Mouse (Mus musculus) kidney, postnatal 14 days (tissue): Measurements from ENCODE around the gene Hsp90ab1.

Experiments
- DNase-seq: peaks from one replicate; pipeline ENCODE4 v3.0.0; 2022; ENCODE audit warnings: mixed read lengths

Hsp90ab1 gene

DNA sequence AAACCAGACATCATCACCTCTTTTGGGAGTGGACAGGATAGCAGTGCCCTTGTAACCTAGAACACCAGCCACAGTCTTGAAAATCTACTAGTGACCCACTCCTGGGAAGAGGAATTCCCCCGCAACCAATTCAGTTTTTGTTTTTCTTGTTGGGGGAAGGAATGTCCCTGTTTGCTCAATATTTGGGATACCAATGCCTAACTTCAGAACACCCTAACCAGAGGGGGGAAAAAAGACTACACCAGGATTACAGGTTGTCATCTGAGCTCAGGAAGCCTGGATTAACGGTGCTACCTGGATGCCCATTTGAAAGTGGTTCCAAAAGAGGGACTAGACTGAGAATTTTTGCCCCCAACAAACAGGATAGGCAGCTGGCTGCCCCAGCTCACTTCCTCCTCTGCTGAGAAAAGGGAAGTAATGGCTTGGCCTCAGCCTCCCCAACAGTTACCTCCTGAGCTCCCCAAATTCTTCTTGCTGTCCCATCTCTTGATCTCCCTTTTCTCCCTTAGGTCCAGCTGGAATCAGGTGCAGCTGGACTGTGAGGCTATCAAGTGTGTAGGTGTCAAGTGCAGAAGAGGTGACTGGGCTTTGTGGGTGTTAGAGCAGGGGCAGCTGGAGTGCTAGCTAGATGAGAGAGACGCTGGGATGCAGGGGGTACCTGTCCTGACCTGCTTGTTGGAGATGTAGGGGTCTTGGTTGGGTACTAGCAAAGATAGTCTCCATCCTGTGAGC lies 16.4 kb downstream of the Hsp90ab1 start:
- no peak for DNase-seq

DNA sequence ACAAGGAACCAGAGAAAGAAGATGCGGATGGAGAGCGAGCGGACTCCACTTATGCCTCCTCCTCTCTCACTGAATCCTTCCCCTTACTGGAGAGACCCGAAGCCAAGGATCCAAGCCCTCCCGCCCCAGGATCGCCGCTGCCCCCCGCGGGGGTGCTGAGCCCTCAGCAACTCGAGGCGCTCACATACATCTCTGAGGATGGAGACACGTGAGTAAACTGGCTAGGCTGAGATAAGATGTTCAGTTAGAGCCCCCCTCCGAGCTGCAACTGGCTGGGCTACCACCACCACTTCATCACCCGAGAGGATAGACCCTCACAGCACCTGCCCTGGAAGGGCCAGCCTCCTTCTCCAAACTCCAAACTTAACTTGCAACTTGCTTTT lies 17.0 kb downstream of the Hsp90ab1 start:
- no peak for DNase-seq

DNA sequence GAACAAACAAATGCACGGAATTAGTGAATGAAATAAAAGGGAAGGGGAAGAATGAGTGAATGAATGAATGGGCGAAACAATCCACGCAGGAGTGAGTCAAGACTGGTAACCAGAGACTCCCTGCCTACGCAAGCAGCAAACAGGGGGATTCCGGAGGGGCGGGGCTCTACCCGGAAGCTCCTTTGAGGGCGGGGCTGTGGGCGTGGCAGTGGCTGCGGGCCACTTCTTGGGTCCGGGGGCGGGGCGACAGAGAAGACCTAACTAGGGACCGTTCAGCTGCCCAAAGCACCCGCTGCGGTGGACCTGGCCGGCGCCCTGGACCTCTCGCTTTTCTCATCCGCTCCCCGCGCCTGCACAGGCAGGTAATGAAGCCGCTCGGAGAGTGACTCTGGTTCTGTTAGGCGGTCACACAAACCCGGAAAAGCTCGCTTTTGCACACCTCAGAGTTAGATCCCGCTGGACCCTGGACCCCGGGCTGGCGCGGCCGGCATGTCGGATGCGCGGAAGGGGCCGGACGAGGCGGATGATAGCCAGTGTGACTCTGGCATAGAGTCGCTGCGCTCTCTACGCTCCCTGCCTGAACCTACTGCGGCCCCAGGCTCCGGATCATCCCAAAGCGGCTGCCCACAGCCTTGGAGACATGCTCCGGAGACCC lies 17.5 kb downstream of the Hsp90ab1 start, which contains the start of gene Nfkbie:
Nfkbie (plus strand) TSS at position 252 of the 655 bp plus-strand sequence.
- DNase-seq: peak; percentile 98

DNA sequence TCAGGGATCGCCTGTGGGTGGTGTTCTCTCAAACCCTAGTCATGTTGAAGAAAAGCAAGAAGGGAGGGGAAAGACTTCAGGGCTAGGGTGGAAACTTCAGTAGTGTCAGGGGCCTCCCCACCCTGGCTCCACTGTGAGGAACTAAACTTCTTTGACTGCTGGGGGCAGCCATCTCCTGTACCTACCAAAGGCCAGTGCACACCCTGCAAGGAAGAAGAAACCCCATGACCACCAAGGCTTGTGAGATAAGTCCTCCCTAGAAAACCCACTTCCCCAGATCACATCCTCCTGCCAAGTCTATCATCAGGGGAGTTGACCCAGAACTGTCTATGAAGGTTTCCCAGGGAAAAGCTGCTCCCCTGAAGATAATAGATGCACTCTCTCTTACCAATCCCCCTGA lies 18.7 kb downstream of the Hsp90ab1 start:
- DNase-seq: no peak

DNA sequence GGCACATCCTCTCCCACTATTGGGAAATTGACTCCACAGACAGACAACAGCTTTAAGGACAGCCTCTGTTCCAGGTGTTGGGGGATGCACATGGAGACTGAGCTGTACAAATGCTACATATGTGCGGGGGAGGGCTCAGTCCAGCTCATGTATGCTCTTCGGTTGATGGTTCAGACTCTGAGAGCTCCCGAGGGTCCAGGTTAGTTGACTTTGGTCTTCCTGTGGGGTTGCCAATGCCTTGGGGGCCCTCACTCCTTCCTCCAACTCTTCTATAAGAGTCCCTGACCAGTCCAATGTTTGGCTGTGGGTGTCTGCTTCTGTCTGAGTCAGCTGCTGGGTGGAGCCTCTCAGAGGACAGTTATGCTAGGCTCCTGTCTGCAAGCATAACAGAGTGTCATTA lies 20.0 kb downstream of the Hsp90ab1 start:
- DNase-seq: no peak

DNA sequence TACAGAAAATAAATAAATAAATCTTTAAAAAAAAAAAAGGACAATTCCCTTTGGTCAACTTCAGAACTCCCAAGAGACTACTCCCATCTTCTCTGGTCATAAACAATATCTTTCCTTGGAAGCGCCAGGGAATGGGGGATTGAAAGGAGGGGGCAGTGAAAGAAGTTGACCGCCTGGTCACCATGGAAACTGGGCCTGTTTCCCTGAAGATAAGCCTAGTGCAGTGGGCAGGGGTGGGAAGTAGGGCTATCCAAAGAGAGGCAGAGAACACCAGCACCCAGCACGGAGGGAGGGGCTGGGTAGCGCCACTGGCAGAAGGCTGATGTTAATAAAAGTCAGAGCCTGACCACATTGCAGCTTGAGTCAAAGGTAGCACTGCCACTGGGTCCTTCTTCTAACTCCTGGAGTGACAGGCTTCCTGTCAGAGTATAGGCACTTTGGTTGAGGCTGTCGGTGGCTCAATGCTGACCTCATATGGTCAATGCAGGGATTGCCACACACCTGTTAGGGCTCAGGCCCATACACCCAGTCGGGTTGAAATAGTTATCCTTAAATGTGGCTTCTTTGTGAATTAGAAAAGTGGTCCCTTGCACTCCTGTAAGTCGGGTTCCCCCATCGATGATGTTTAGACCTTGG lies 21.1 kb downstream of the Hsp90ab1 start:
- DNase-seq: peak; percentile 86

DNA sequence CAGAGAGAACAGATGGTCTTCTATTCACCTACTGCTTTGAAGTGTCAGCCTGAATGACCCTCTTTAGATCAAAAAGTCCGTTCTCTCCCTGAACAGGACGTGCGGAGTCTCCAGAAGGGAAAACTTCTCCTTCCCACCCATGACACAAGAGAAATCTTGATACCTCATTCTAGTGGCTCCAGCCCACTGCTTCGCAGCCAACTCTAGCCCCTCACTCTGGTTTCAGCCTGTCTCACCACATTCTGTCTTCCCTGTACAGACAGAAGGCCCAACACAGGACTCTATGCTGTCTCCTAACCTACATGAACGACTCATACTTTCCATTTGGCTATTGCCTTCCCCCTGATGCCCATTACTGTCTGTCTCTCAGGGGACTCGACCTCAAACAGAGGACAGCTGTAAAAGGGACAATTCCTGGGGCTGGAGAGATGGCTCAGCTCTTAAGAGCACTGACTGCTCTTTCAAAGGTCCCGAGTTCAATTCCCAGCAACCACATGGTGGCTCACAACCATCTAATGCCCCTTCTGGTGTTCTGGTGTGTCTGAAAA lies 21.7 kb downstream of the Hsp90ab1 start:
- no peak for DNase-seq

DNA sequence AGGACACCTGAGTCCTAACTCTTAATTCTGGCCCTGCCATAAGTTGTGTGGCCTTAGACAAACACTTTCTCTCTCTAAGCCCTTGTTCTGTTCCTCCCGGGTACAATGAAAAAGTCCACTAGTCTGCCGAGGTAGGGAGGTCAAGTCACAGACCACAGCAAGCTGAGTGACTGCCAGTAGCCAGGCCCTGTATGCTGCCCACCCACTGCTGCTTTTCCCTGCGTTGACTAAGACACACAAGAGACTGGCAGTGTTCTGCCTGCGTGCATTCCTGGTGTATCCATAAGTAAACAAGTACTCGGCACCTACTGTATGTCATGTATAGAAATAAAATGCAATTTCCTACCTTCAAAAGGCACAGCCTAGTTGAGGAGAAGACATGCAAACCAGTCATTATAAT lies 22.8 kb downstream of the Hsp90ab1 start:
- DNase-seq: no peak

DNA sequence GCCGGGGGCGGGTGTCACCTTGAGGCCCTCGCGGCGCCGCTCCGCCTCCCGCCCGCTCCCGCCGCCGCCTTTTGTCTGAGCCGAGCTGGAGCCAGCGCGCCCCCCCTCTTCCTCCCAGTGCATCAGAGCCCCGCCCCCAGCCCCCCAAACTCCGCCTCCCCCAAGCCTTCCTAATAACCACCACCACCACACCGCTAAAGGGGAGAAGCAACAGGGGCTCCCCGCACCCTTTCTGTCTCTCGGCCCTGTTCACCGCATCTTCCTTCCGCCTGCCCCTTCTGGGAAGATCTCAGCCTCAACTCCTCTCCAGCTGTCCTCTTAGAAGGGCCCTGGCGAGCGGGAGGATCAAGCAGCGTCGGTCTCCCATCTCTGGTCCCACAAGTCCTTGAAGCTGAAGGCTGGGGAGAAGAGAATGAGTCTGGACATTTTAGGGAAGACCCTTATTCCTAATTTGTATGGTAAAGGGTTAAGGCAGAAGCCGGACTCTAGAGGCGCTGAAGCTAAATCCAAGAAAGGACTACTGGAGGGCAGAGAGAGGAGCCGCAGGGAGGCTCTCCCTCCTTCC lies 23.4 kb downstream of the Hsp90ab1 start, which contains the start of gene Tmem151b:
Tmem151b (minus strand) TSS at position 61 of the 565 bp plus-strand sequence.
- no peak for DNase-seq

DNA sequence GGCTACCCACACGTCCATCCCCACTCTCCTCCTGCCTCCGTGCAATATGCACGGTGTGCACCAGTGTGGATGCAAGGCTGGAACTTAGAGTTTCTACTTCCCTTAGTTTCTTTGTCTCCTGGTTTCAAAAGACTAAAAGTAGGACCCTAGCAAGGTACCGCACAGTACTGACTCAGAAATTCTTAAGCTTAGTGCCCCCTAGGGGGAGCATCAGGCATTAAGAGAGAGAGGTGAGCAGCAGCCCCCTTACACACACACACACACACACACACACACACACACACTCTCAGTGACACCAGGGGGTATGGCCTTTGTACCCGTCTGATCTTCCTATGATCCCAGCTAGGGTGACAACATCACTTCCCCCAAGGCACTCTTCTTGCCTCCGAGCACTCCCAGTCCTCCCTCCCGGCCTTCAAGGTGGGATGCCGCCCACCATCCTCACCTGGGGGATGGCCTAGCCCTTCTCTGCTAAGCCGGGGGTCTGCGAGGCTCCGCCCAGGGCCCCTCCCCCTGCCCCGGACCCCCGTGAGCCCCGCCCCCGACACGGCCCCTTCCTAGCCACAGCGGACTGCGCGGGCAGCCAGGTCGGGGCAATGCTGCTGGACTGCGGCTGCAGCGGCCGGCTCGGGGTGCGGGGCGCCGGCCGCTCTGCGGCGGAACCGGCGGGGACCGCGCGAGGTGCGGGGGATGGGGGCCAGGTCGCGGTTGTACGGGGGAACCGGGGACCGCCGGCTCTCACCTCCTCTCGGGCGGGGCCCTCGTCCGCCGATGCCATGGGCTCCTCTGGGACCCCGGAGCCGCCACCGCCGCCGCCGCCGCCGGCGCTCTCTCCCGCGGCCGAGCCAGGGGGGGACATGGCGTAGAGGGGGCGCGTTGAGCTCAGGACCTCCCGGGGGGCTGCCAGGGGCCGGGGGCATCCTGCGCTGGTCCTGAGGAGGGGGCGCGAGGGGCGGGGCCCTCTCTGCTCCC lies 24.2 kb downstream of the Hsp90ab1 start:
- DNase-seq: no peak

DNA sequence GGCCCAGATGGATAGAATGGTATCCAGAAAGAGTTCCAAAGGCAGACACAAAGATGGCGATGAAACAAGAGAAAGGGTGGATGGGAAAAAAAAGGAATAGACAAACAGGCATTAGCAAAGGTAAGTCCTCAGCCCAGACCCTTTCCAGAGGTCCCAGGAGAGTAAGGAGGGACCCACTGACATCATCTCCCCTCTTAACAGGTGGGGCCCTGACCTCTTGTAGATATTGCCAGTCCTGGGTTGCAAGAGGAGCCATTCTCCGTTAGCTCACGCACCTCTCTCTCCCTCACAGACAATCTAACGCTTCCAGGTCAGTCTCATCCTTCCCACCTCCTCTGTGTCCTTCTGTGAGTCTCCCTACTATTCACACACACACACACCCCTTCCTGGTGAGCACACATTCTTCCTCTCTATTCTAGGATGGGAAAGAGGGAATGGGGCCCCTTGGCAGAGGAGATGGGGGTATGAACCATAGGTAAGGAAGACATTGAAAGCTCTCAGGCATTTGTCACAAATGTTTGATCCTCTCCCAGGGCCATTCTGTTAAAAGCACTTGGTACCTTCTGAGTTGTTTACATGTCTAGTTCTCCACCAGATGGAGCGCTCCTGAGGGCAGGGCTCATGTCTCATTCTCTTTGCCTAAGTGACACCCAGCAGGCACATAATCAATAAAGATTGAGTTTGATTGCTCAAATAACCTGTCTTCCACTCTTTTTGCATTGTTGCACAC lies 25.4 kb downstream of the Hsp90ab1 start:
- no peak for DNase-seq

DNA sequence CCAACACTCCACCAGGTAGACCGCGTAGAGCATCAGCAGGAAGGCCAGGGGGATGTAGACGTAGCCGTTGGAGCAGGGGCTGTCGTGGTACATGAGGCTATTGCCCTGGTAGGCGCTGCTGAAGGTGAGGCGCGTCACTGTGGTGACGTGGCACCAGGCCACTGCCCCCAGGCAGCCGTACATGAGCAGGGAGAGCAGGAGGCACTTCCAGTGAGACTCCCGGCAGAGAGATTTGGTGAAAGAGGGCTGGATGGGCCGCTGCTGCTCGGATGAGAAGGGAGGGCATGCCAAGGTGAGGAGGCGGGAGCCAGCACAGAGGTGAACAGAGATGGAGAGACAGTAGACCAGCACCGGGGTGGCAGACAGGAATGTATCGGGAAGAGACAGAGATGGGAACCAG lies 26.1 kb downstream of the Hsp90ab1 start:
- no peak for DNase-seq

DNA sequence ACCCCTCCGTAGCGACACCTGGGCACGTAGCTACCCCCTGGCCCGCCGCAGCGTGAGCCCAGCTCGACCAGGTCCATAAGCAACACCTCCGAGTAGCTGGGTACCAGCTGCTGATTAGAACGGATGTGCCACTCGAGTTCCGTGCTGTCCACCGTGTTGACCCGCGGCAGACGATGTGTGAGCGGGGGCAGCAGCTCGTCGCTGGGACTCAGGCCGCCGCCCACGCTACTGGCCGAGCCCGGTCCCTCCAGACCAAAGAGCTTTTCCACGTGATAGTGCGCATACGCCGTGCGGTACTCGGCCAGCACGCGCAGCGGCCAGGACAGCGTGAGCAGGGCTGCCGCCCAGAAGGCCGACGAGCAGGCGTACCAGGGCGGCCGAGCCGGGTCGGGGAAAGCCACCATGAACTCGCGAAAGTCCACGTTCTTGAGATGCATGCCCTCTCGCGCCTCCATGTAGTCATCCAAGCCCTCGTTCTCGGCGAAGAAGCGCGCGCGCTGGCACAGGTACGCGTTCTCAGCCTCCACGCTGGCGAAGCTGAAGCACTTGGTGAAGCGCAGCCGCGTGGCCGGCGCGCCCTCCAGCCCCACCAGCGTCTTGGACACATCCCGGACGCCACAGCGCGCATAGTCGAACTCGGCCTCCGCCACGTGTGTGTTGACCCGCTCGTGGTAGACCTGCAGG lies 27.7 kb downstream of the Hsp90ab1 start:
- DNase-seq: no peak

DNA sequence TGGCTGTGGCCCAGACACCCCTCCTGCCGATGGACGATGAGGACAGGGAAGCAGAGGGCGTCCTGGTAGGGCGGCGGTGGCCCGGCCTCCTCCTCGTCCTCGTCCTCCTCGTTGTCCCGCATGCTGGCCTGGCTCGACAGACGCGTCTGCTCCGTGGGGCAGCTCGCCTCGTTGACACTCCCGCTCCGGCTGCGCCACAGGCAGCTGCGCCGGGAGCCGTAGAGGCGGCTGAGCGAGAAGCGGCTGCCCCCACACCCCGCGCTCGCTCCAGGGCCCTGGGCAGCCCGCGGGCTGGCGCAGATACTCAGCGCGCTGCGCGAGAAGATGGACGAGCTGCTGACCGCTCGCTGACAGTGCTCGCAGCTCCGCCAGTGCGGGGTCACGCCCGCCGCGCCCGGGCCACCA lies 28.2 kb downstream of the Hsp90ab1 start:
- DNase-seq: no peak

DNA sequence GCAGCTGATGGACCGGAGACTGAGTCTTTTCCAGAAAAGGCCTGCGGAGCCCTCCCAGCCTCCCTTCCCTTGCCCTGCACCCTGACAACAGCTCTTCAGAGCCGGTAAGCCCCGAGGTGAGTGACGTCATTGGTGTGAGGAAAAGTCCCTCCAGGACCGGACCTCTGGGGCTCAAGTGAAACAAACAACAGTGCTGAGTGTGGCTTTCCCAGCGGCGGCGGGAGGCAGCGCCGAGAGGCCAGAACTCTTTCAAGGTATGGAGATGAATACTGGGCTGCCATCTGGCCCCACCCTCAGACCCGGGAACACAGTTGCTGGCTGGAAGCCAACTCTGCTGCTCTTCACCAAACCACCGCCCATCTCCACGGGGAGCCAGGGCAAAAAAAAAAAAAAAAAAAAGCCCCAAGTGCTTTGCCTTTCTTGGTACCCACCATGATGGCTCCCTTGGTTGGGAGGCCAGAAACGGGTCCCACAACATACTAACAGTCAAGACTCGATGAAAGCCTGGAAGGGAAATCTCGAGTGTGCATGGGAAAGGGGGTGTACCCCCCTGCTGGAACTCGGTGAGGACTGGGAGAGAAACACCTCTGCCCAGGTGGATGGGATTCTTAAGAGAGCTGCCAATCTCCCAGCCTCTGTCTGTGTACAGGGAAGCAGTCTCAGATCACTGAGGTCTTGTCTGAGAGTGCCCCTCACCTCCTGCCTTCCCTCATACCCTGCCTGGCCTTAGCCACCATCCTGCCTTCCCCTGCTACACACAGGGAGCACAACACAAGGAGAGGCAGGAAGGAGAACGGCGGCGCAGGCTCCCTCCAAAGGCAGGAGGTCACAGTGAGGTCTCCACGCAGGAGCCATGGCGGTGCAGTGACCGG lies 28.8 kb downstream of the Hsp90ab1 start:
- DNase-seq: no peak

DNA sequence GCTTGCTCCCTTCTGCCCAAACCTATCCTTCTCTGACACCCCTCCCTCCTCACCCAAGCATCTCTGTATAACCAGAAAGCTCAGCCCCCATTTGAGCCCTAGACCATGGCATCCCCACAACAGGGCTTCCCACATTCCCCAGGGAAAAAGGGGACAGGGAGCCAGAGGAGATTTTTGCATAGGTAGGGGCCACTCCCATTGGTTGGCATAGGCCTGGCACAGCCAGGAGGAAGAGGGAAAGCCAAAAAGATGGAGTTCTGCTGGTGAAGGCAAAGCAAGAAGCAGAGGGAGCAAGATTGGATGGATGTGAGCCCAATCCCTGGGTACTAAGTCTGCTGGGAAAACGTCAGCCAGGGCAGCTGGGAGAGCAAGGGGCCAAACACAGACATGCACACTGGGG lies 30.0 kb downstream of the Hsp90ab1 start:
- DNase-seq: no peak

DNA sequence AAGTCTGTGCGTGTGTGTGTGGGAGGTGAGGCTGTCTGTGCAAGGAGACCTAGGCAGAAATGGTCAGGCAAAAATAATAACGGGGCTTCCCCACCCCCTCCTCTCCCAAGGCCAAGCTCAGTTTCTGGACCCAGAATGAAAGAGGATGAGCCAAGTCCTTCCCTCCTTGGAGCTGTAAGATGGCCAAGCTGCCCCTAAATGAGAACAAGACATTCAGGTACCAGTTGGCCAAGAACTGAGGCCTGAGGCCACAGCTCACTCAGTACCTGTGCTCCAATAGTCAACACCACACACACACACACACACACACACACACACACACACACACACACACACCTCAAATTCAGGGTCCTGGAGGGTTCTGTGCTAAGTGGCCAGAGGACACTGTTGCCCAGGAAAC lies 30.4 kb downstream of the Hsp90ab1 start:
- no peak for DNase-seq

DNA sequence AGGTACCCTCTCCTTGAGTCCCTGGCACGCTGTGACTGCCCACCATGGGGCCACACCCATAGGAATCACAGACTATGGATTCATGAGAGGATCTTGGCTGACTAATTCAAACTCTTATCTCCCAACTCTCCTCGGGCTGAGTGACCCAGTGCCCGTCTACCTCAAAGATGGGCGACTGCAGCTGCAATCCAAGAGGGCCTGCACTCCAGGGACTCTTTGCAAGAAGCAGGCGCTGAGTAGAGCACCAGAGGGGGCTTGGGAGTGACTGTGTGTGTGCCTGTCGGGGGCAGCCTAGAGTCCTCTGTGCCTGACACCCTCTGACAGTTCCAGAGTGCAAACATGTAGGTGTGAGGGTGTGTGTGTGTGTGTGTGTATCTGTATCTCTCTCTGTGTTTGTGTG lies 30.9 kb downstream of the Hsp90ab1 start:
- no peak for DNase-seq

DNA sequence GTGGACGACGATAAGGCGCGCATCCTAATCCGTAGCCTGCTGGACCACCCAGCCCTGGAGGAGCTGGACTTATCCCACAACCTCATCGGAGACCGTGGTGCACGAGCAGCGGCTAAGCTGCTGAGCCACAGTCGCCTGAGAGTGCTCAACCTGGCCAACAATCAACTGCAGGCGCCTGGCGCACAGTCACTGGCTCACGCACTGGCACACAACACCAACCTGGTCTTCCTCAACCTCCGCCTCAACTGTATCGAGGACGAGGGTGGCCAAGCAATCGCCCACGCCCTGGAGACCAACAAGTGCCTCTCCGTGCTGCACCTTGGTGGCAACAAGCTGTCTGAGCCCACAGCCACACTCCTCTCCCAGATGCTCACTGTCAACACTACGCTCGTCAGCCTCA lies 33.4 kb downstream of the Hsp90ab1 start:
- DNase-seq: no peak

DNA sequence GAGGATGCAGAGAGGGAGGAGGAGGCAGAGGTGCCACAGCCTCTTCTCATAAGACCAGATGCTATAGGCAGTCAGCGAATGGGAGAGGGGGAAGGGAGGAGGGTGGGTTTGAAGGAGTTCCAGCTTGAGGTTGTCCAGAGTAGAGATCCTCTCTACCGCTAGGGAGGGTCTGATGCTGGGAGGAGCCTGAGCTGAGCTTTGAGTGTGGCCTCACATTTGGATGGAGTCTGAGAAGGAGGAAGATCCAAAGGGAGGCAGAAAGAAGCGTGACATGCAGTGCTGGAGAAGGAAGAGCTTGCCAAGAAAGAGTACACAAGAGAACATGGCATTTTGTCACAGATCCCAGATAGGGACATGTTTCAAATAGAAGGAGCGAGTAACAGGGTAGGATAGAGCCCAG lies 34.7 kb downstream of the Hsp90ab1 start:
- no peak for DNase-seq
